Mouse (Mus musculus) heart, adult 2 months (tissue): ENCODE measurements around the gene Scrn3. TPM values are rescaled to one million over a fixed set of nuclear protein-coding genes. Genes with fewer than 3 reads are reported as not detected.

ENCODE experiments used
- DNase-seq, 2 experiments: peaks; one replicate each; pipeline ENCODE4 v3.0.0; 2021
- H3K27ac ChIP-seq: fragments of 200-600 bp; 2 replicates; pipeline ENCODE4 v1.8.1; 2022
- H3K27me3 ChIP-seq: fragments of 200-500 bp; 2 replicates; pipeline ENCODE4 v1.6.1; 2012; ENCODE audit warnings: mild to moderate bottlenecking, low read length, inconsistent platforms, mixed read lengths; ENCODE audit not compliant: control insufficient read depth, insufficient read depth
- H3K36me3 ChIP-seq: fragments of 200-500 bp; 2 replicates; pipeline ENCODE4 v1.6.1; 2012; ENCODE audit warnings: low read length, inconsistent platforms; ENCODE audit not compliant: control insufficient read depth, insufficient read depth
- H3K4me1 ChIP-seq: fragments of 200-500 bp; 2 replicates; pipeline ENCODE4 v1.6.1; 2011; ENCODE audit warnings: low read length; ENCODE audit not compliant: control insufficient read depth, insufficient read depth
- H3K4me3 ChIP-seq: fragments of 200-600 bp; 2 replicates; pipeline ENCODE4 v1.8.1; 2022
- H3K79me2 ChIP-seq: fragments of 200-500 bp; replicated peaks from 2 replicates; pipeline ENCODE4 v1.6.1; 2012; ENCODE audit warnings: mild to moderate bottlenecking, inconsistent platforms, low read length, moderate library complexity, mixed read lengths; ENCODE audit not compliant: control insufficient read depth, insufficient read depth
- H3K9ac ChIP-seq: fragments of 200-500 bp; 2 replicates; pipeline ENCODE4 v1.6.1; 2012; ENCODE audit warnings: low read depth, mild to moderate bottlenecking, control low read depth, inconsistent platforms, low read length, mixed read lengths
- CTCF ChIP-seq: fragments of 200-600 bp; IDR thresholded peaks from 2 replicates; pipeline ENCODE4 v1.8.1; 2022; ENCODE audit warnings: antibody characterized with exemption, mild to moderate bottlenecking, moderate library complexity
- EP300 ChIP-seq: fragments of 200-500 bp; IDR thresholded peaks from 2 replicates; pipeline ENCODE4 v1.6.1; 2011; ENCODE audit warnings: low read depth, low read length, control low read depth; ENCODE audit not compliant: insufficient read depth
- POLR2A ChIP-seq: fragments of 200-500 bp; IDR thresholded peaks from 2 replicates; pipeline ENCODE4 v1.6.1; 2011; ENCODE audit warnings: mild to moderate bottlenecking, low read depth, low read length, control low read depth; ENCODE audit not compliant: insufficient read depth
- WGBS: fragments of 180-500 bp; shearing (Covaris S2); methylation state at CpG from one replicate; pipeline ENCODE4 v1.1.7; 2018; 5-methylcytosine and 5-hydroxymethylcytosine counted together
- intact Hi-C: fragments of 180-260 bp; cut with DNase I; formaldehyde crosslinking; loops from one replicate; pipeline ENCODE4 v1.15.1; 2025
- polyA plus RNA-seq: library from polyadenylated mRNA; depleted of rRNA; stranded (reverse); fragments of >200 nt; gene quantifications from 2 replicates; pipeline ENCODE4 v1.2.3, GENCODE M21; 2012
- total RNA-seq, 2 experiments: library from RNA; stranded (reverse); gene quantifications; 2 replicates each; pipeline ENCODE4 v1.2.3; 2021

Scrn3 gene
- total and polyA plus RNA-seq, 3 experiments = 11.4 to 27.8 (median 24.0) TPM

GRCm38 (mm10) chr2:73281048-73281661 lies 31.2 kb upstream of the Scrn3 start:
- 48% methylated on average over 22 of the region's 22 CpGs for WGBS
- peaks cover 2% of the 10 kb centered on the region; the same call in 1 of the 2 replicates for H3K4me1 ChIP-seq
- TF ChIP-seq CTCF = no peak
- no peak for TF ChIP-seq POLR2A
- TF ChIP-seq EP300 = no peak
- H3K9ac ChIP-seq = no peak overlapping the region
- no peak for DNase-seq
- H3K79me2 ChIP-seq = no peaks in the 10 kb centered on the region
- no peaks in the 10 kb centered on the region; the same call in 1 of the 2 replicates for H3K36me3 ChIP-seq
- H3K27me3 ChIP-seq = peaks cover 26% of the 10 kb centered on the region
- H3K27ac ChIP-seq = no peak overlapping the region
- intact Hi-C loops = no loop called here
- no peak overlapping the region for H3K4me3 ChIP-seq

- WGBS = 47% methylated on average over 7 of the region's 7 CpGs
- Histone ChIP-seq H3K79me2 (no peaks in the 10 kb centered on the region), H3K4me1 (peaks cover 2% of the 10 kb centered on the region; the same call in 1 of the 2 replicates), H3K36me3 (no peaks in the 10 kb centered on the region; the same call in 1 of the 2 replicates), H3K27me3 (peaks cover 26% of the 10 kb centered on the region), H3K27ac (no peak overlapping the region), H3K4me3 (no peak overlapping the region), H3K9ac (no peak overlapping the region)
- intact Hi-C loops = no loop called here
- DNase-seq = no peak
- TF ChIP-seq EP300 (no peak), CTCF (peak; percentile 42)
These were observed 30.7 kb upstream of the Scrn3 start for GRCm38 (mm10) chr2:73281707-73282106.

GRCm38 (mm10) chr2:73285630-73286029 lies 26.8 kb upstream of the Scrn3 start:
- H3K27ac ChIP-seq = no peak overlapping the region
- H3K27me3 ChIP-seq = peaks cover 5% of the 10 kb centered on the region
- H3K36me3 ChIP-seq = no peaks in the 10 kb centered on the region; the same call in 1 of the 2 replicates
- H3K9ac ChIP-seq = no peak overlapping the region
- TF ChIP-seq EP300 = no peak
- TF ChIP-seq POLR2A = no peak
- peak; percentile 72 for TF ChIP-seq CTCF
- intact Hi-C loops = no loop called here
- H3K4me3 ChIP-seq = no peak overlapping the region
- H3K79me2 ChIP-seq = no peaks in the 10 kb centered on the region
- no peak for DNase-seq
- 25% methylated on average over 2 of the region's 2 CpGs for WGBS
- H3K4me1 ChIP-seq = no peaks in the 10 kb centered on the region

GRCm38 (mm10) chr2:73291130-73291529 lies 21.3 kb upstream of the Scrn3 start:
- peaks cover 1% of the 10 kb centered on the region; the same call in 1 of the 2 replicates for H3K4me1 ChIP-seq
- H3K79me2 ChIP-seq = 0 out of 2 replicates have a peak, but pooled peaks cover 2% of the 10 kb centered on the region
- intact Hi-C loops = no loop called here
- H3K36me3 ChIP-seq = no peaks in the 10 kb centered on the region; the same call in 1 of the 2 replicates
- no peak overlapping the region for H3K9ac ChIP-seq
- DNase-seq = no peak
- no peaks in the 10 kb centered on the region for H3K27me3 ChIP-seq
- no peak overlapping the region for H3K27ac ChIP-seq
- no peak overlapping the region for H3K4me3 ChIP-seq
- WGBS = 69% methylated on average over 4 of the region's 4 CpGs
- TF ChIP-seq EP300 (no peak), POLR2A (no peak), CTCF (no peak)

GRCm38 (mm10) chr2:73295023-73295422 lies 17.4 kb upstream of the Scrn3 start:
- Histone ChIP-seq H3K4me3 (no peak overlapping the region), H3K36me3 (no peaks in the 10 kb centered on the region; the same call in 1 of the 2 replicates), H3K27ac (no peak overlapping the region), H3K9ac (no peak overlapping the region), H3K4me1 (peaks cover 1% of the 10 kb centered on the region; the same call in 1 of the 2 replicates), H3K27me3 (no peaks in the 10 kb centered on the region), H3K79me2 (0 out of 2 replicates have a peak, but pooled peaks cover 2% of the 10 kb centered on the region)
- no peak for DNase-seq
- intact Hi-C loops = no loop called here
- 47% methylated on average over 7 of the region's 7 CpGs for WGBS
- TF ChIP-seq EP300 = no peak
- TF ChIP-seq POLR2A = no peak
- TF ChIP-seq CTCF = no peak

GRCm38 (mm10) chr2:73298154-73298553 lies 14.2 kb upstream of the Scrn3 start:
- no peak overlapping the region for H3K4me3 ChIP-seq
- H3K27me3 ChIP-seq = no peaks in the 10 kb centered on the region
- intact Hi-C loops = no loop called here
- H3K4me1 ChIP-seq = no peaks in the 10 kb centered on the region
- H3K79me2 ChIP-seq = 0 out of 2 replicates have a peak, but pooled peaks cover 2% of the 10 kb centered on the region
- no peak overlapping the region for H3K27ac ChIP-seq
- no peak overlapping the region for H3K9ac ChIP-seq
- no peaks in the 10 kb centered on the region; the same call in 1 of the 2 replicates for H3K36me3 ChIP-seq
- 84% methylated on average over 7 of the region's 7 CpGs for WGBS
- no peak for TF ChIP-seq POLR2A
- TF ChIP-seq CTCF = no peak
- TF ChIP-seq EP300 = no peak
- DNase-seq = no peak
